Mouse (Mus musculus) neural tube, embryonic 13.5 days (tissue): ENCODE results near the gene Abca9. TPM values are rescaled to one million over a fixed set of nuclear protein-coding genes. Genes with fewer than 3 reads are reported as not detected.

Experiments
- ATAC-seq: fragments of 200-750 bp; cut with Nextera tagmentation; 2 replicates; pipeline ENCODE4 v1.8.0; 2017; ENCODE audit warnings: low read depth, mild to moderate bottlenecking, moderate TSS enrichment, moderate library complexity
- H3K27ac ChIP-seq: fragments of 300-500 bp; sonication (generic); replicated peaks from 2 replicates; pipeline ENCODE4 v1.5.1; 2015; ENCODE audit warnings: moderate library complexity, mild to moderate bottlenecking, inconsistent platforms
- H3K27me3 ChIP-seq: fragments of 300-500 bp; sonication (generic); 2 replicates; pipeline ENCODE4 v1.6.1; 2015; ENCODE audit warnings: mild to moderate bottlenecking, inconsistent platforms
- H3K36me3 ChIP-seq: fragments of 300-500 bp; sonication (generic); 2 replicates; pipeline ENCODE4 v1.6.1; 2015; ENCODE audit warnings: mild to moderate bottlenecking, inconsistent platforms
- H3K4me1 ChIP-seq: fragments of 300-500 bp; sonication (generic); replicated peaks from 2 replicates; pipeline ENCODE4 v1.6.1; 2015; ENCODE audit warnings: inconsistent platforms
- H3K4me2 ChIP-seq: fragments of 300-500 bp; sonication (generic); 2 replicates; pipeline ENCODE4 v1.6.1; 2015; ENCODE audit warnings: inconsistent platforms, mild to moderate bottlenecking, moderate library complexity
- H3K4me3 ChIP-seq: fragments of 300-500 bp; sonication (generic); 2 replicates; pipeline ENCODE4 v1.5.1; 2015; ENCODE audit warnings: mild to moderate bottlenecking, inconsistent platforms
- H3K9ac ChIP-seq: fragments of 300-500 bp; sonication (generic); 2 replicates; pipeline ENCODE4 v1.6.1; 2015; ENCODE audit warnings: moderate library complexity, mild to moderate bottlenecking, inconsistent platforms
- H3K9me3 ChIP-seq: fragments of 300-500 bp; sonication (generic); 2 replicates; pipeline ENCODE4 v1.6.1; 2016; ENCODE audit warnings: inconsistent platforms
- WGBS: fragments of 180-500 bp; shearing (Covaris S2); methylation state at CpG from one replicate; pipeline ENCODE4 v1.1.7; 2015; 5-methylcytosine and 5-hydroxymethylcytosine counted together
- polyA plus RNA-seq: library from polyadenylated mRNA; unstranded; fragments of >200 nt; fragmentation: Nextera tagmentation; extraction: Ambion mirVana; gene quantifications from 2 replicates; pipeline ENCODE4 v1.2.1, GENCODE M21; 2015

Abca9 gene
- polyA plus RNA-seq, 1 experiment from 2014 or later = 3.9 TPM

DNA sequence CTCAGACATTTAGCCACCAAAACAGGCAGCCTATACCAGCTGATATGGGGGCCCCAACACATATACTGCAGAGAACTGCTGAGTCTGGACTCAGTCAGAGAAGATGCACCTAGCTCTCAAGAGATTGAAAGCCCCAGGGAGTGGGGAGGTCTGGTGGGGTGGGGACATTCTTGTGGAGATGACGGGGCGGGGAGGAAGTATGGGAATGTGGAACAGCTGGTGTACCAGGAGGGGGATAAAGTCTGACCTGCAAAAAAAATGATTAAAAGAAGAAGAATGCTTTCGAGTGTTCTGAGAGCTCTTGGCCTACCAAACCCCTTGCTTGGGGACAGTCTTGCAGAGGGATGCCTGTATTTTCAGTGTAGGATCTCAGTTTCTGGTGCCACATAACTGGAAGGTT, 114.3 kb downstream of the Abca9 start:
- Histone ChIP-seq H3K27ac (no peak overlapping the region), H3K27me3 (no peaks in the 10 kb centered on the region), H3K9ac (no peak overlapping the region), H3K4me1 (no peaks in the 10 kb centered on the region), H3K9me3 (no peaks in the 10 kb centered on the region), H3K4me2 (no peak overlapping the region), H3K36me3 (no peaks in the 10 kb centered on the region), H3K4me3 (no peak overlapping the region)
- 79% methylated on average over 3 of the region's 3 CpGs for WGBS
- no peak for ATAC-seq

Other genes with a start within 250 kb of the Abca9 start
- gene Abca8b, start 172.4 kb downstream of the Abca9 start, polyA plus RNA-seq = 1.4 and 1.8 TPM in 2 replicates
- gene Abca8a, start 72.2 kb downstream of the Abca9 start, polyA plus RNA-seq = 2.2 and 3.9 TPM in 2 replicates
- gene Abca6, start 83.6 kb upstream of the Abca9 start, polyA plus RNA-seq = 0.26 and 0.35 TPM in 2 replicates
- 7.6 and 7.8 TPM in 2 replicates for gene Abca5, start 169.5 kb upstream of the Abca9 start, polyA plus RNA-seq
- 24.4 and 27.2 TPM in 2 replicates for gene Map2k6, start 230.9 kb upstream of the Abca9 start, polyA plus RNA-seq